Mouse (Mus musculus) embryonic facial prominence, embryonic 10.5 days (tissue): ENCODE results near the gene Fgf22. TPM values are rescaled to one million over a fixed set of nuclear protein-coding genes. Genes with fewer than 3 reads are reported as not detected.

Experiments used
- DNase-seq: peaks from one replicate; pipeline ENCODE4 v3.0.0-alpha.2; 2017; ENCODE audit warnings: low spot score
- H3K27ac ChIP-seq: fragments of 300-500 bp; sonication (generic); replicated peaks from 2 replicates; pipeline ENCODE4 v1.5.1; 2016; ENCODE audit warnings: mild to moderate bottlenecking
- H3K27me3 ChIP-seq: fragments of 300-500 bp; sonication (generic); replicated peaks from 2 replicates; pipeline ENCODE4 v1.6.1; 2016; ENCODE audit warnings: low read depth, mild to moderate bottlenecking; ENCODE audit not compliant: poor library complexity, severe bottlenecking
- H3K36me3 ChIP-seq: fragments of 300-500 bp; sonication (generic); replicated peaks from 2 replicates; pipeline ENCODE4 v1.6.1; 2016; ENCODE audit warnings: mild to moderate bottlenecking, moderate library complexity
- H3K4me1 ChIP-seq: fragments of 300-500 bp; sonication (generic); 2 replicates; pipeline ENCODE4 v1.6.1; 2016
- H3K4me3 ChIP-seq: fragments of 300-500 bp; sonication (generic); 2 replicates; pipeline ENCODE4 v1.5.1; 2016; ENCODE audit warnings: mild to moderate bottlenecking, moderate library complexity
- H3K9me3 ChIP-seq: fragments of 300-500 bp; sonication (generic); 2 replicates; pipeline ENCODE4 v1.6.1; 2016; ENCODE audit warnings: mild to moderate bottlenecking
- WGBS: fragments of 180-500 bp; shearing (Covaris S2); methylation state at CpG from one replicate; pipeline ENCODE4 v1.1.7; 2016; 5-methylcytosine and 5-hydroxymethylcytosine counted together
- polyA plus RNA-seq: library from polyadenylated mRNA; unstranded; fragments of >200 nt; fragmentation: Nextera tagmentation; extraction: Ambion mirVana; gene quantifications from 2 replicates; pipeline ENCODE4 v1.2.1, GENCODE M21; 2016

The Fgf22 gene
- polyA plus RNA-seq, 1 experiment from 2014 or later = 0.46 TPM

DNA sequence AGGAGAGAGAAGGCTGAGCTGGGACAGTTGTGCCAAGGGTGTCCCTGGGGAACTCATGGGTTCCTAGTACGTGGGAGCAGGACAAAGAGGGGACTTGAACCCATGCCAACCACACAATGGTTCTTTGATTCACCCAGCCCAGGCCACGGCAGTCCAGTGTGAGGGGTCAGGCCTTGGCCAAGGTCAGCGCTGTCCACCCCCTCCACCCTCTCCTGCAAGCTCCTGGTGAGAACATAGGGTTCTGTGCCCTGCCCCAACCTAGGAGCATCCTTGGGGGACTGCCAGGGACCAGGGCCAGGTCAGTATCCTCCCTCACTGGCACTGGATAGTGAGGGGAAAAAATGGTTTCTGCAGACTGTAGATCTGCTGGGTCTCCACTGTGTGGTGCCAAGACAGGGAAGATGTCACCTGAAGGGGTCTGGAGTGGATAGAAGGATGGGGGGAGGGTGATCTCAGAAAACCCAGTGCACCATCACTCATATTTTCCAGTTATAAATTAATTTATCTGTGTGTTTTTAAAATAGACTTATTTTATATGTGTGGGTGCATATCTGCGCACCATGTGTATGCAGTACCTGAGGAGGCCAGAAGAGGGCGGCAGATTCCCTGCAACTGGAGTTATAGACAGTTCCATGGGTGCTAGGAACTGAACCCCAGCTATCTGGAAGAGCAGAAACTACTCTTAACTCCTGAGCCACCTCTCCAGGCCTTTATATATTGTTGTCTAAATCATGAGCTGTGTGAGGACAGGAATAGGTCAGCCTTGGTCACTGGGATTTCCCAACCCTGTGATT is 19.8 kb downstream of the Fgf22 start:
- Histone ChIP-seq H3K27ac (no peak overlapping the region), H3K4me1 (peaks cover 30% of the 10 kb centered on the region), H3K36me3 (no peaks in the 10 kb centered on the region), H3K27me3 (peaks cover 48% of the 10 kb centered on the region), H3K4me3 (no peak overlapping the region), H3K9me3 (peaks cover 7% of the 10 kb centered on the region; the same call in 1 of the 2 replicates)
- DNase-seq = no peak
- WGBS = 72% methylated on average over 5 of the region's 5 CpGs

- Histone ChIP-seq H3K36me3 (no peaks in the 10 kb centered on the region), H3K4me3 (peak within 1 kb of the TSS; percentile 54), H3K4me1 (peaks cover 52% of the 10 kb centered on the region), H3K27ac (peak within 1 kb of the TSS; percentile 70), H3K27me3 (peaks cover 65% of the 10 kb centered on the region), H3K9me3 (peaks cover 7% of the 10 kb centered on the region; the same call in 1 of the 2 replicates)
- 1% methylated on average over 39 of the region's 39 CpGs for WGBS
- peak; percentile 68 for DNase-seq
Observed at GRCm38 (mm10) chr10:79777103-79777531, 22.2 kb downstream of the Fgf22 start, which contains the start of gene Fstl3. Fstl3 (plus strand) TSS chr10:79777272.

GRCm38 (mm10) chr10:79778006-79778405 is 23.1 kb downstream of the Fgf22 start:
- H3K27me3 ChIP-seq = peaks cover 74% of the 10 kb centered on the region
- H3K4me1 ChIP-seq = peaks cover 52% of the 10 kb centered on the region
- peak overlapping the region; percentile 54 for H3K4me3 ChIP-seq
- H3K36me3 ChIP-seq = no peaks in the 10 kb centered on the region
- H3K27ac ChIP-seq = peak overlapping the region; percentile 64; the same call in 1 of the 2 replicates
- H3K9me3 ChIP-seq = no peaks in the 10 kb centered on the region
- peak; percentile 56 for DNase-seq
- WGBS = 18% methylated on average over 15 of the region's 15 CpGs

- Histone ChIP-seq H3K27ac (no peak overlapping the region), H3K36me3 (no peaks in the 10 kb centered on the region), H3K4me1 (peaks cover 52% of the 10 kb centered on the region), H3K27me3 (peaks cover 85% of the 10 kb centered on the region), H3K9me3 (no peaks in the 10 kb centered on the region), H3K4me3 (no peak overlapping the region)
- 13% methylated on average over 2 of the region's 2 CpGs for WGBS
- DNase-seq = no peak
Observed at GRCm38 (mm10) chr10:79779193-79779592, 24.3 kb downstream of the Fgf22 start.

GRCm38 (mm10) chr10:79779784-79780663 is 25.1 kb downstream of the Fgf22 start:
- peak; percentile 99 for DNase-seq
- Histone ChIP-seq H3K27ac (peak overlapping the region; percentile 52; the same call in 1 of the 2 replicates), H3K27me3 (peaks cover 89% of the 10 kb centered on the region), H3K4me1 (peaks cover 52% of the 10 kb centered on the region), H3K9me3 (no peaks in the 10 kb centered on the region), H3K4me3 (peak overlapping the region; percentile 58), H3K36me3 (no peaks in the 10 kb centered on the region)
- WGBS = 2% methylated on average over 55 of the region's 55 CpGs

DNA sequence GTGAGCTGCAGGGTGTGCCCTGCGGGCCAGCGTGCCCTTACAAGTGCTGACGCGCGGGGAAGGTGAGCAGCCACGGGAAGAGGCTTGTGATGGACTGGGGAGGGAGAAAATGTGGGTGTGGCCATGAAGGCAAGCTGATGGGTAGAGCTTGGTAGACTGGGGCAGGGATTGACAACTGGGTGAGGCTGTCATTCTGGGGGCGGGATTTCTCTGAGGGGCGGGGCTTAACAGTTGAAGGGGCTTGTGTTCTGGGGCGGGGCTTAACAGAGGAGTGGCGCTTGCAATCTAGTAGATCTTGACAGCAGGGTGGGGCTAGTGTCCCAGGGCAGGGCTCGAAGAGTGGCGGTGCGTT is 25.8 kb downstream of the Fgf22 start:
- H3K4me1 ChIP-seq = peaks cover 52% of the 10 kb centered on the region
- WGBS = under 1% methylated on average over 13 of the region's 13 CpGs
- peaks cover 92% of the 10 kb centered on the region for H3K27me3 ChIP-seq
- H3K36me3 ChIP-seq = no peaks in the 10 kb centered on the region
- H3K27ac ChIP-seq = peak overlapping the region; percentile 52; the same call in 1 of the 2 replicates
- peak; percentile 79 for DNase-seq
- H3K4me3 ChIP-seq = peak overlapping the region; percentile 58
- no peaks in the 10 kb centered on the region for H3K9me3 ChIP-seq

DNA sequence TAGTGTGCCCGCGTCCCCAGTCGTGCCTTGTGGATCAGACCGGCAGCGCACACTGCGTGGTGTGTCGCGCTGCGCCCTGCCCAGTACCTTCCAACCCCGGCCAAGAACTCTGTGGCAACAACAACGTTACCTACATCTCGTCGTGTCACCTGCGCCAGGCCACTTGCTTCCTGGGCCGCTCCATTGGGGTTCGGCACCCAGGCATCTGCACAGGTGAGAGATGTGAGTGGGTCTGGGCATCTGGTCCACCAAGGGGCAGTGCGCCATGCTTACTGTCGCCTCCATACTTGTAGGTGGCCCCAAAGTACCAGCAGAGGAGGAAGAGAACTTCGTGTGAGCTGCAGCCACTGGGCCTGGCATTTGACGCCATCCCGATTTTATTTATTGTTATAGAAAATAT is 26.3 kb downstream of the Fgf22 start:
- peak overlapping the region; percentile 58 for H3K4me3 ChIP-seq
- peaks cover 90% of the 10 kb centered on the region for H3K27me3 ChIP-seq
- peaks cover 52% of the 10 kb centered on the region for H3K4me1 ChIP-seq
- DNase-seq = no peak
- 30% methylated on average over 21 of the region's 21 CpGs for WGBS
- H3K27ac ChIP-seq = no peak overlapping the region
- H3K36me3 ChIP-seq = no peaks in the 10 kb centered on the region
- H3K9me3 ChIP-seq = no peaks in the 10 kb centered on the region

DNA sequence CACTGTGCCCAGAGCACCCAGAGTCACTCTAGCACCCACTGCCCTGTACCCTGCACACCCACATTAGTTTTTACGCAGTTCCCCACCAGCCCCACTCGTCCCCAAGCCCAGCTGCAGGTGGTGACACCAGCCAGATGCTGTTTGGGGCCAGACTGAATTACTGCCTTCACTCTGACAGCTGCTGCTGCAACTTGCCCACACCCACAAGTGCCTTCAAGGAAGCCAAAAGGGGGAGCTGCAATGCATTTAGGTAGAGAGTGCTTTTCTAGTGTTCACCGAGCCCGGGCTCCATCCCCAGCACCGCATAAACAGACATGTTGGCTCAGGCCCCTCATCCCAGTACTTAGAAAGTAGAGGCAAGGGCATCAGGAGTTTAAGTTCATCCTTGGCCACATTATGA is 27.1 kb downstream of the Fgf22 start:
- no peak for DNase-seq
- Histone ChIP-seq H3K4me1 (peaks cover 50% of the 10 kb centered on the region), H3K4me3 (0 out of 2 replicates have a peak overlapping the region, but pooled peaks have one; percentile 3), H3K9me3 (no peaks in the 10 kb centered on the region), H3K36me3 (no peaks in the 10 kb centered on the region), H3K27ac (no peak overlapping the region), H3K27me3 (peaks cover 82% of the 10 kb centered on the region)
- 52% methylated on average over 5 of the region's 5 CpGs for WGBS

- no peaks in the 10 kb centered on the region for H3K36me3 ChIP-seq
- 66% methylated on average over 7 of the region's 7 CpGs for WGBS
- no peak for DNase-seq
- peaks cover 39% of the 10 kb centered on the region for H3K4me1 ChIP-seq
- peaks cover 71% of the 10 kb centered on the region for H3K27me3 ChIP-seq
- no peaks in the 10 kb centered on the region for H3K9me3 ChIP-seq
- no peak overlapping the region for H3K4me3 ChIP-seq
- H3K27ac ChIP-seq = no peak overlapping the region
Observed at GRCm38 (mm10) chr10:79783050-79783449, 28.2 kb downstream of the Fgf22 start.

DNA sequence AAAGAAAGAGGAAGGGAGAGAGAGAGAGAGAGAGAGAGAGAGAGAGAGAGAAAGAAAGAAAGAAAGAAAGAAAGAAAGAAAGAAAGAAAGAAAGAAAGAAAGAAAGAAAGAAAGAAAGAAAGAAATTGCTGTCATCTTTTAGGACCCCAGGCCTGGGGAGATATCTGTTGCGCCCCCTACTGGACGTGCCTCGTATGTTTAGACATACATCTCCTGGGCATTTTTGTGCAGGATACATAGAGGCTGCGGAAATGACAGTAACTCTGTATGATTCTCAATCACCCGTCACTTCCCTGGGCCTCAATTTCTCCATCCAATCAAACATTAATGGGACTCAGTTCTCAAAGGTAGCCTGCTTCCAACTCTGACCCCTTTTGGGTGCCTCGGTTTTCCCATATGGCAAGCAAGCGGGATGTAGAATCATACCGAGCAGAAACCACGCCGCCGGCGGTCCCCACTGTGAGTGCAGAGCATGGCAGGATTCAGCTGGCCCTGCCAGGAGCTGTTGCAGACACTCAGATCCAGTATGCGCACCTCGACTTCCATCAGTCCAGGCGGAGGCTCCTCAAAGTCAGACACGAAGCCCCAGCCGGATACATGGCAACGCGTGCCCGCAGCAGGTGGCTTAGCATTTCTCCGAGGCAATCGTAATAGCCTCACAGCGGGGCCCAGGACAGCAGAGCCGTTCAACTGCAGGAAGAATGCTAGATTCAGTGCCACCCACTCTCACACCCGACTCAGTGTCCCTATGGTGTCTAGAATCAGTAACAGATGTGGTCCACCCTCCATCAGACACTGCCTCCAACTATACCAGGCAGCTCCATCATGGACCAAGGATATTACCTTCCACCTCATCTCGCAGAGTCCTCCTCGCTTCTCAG is 29.3 kb downstream of the Fgf22 start:
- 39% methylated on average over 27 of the region's 27 CpGs for WGBS
- H3K27me3 ChIP-seq = peaks cover 60% of the 10 kb centered on the region

DNA sequence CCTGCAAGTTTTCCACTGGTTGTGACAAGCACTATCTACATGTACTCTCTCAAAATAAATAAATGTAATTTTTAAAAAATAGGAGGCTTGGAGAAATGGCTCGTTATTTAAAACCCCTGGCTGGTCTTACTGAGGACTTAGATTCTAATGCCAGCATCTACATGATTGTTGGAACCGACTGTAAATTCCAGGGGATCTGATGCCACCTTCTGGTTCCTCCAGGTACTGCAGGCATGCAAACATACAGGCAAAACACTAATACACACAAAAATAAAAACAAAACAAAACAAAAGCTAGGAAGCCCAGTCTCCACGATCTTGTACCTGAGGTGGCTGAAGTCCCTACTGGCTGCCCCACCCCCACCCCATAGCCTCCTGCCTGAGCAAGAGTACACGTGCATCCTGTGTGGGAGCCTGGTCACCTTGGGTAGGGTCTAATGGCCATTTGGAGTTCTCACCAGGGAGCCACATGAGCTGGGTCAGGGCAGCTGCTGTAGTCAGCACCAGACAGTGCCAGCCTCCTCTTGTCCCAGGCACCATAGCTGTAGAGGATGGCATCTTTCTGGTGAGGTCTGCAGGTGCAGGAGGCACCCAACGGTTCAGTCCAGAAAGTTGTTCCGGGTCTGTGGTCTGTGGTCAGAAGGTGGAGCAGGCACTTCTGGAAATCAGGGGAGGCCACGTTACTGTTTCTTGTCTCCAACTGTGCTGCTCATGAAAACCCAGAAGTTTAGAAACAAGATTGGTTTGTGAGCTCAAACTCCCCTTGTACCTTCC is 33.7 kb downstream of the Fgf22 start:
- H3K27ac ChIP-seq = no peak overlapping the region
- H3K9me3 ChIP-seq = no peaks in the 10 kb centered on the region
- no peak overlapping the region for H3K4me3 ChIP-seq
- WGBS = 39% methylated on average over 7 of the region's 7 CpGs
- H3K36me3 ChIP-seq = no peaks in the 10 kb centered on the region
- peaks cover 14% of the 10 kb centered on the region for H3K4me1 ChIP-seq
- peaks cover 17% of the 10 kb centered on the region for H3K27me3 ChIP-seq
- DNase-seq = peak; percentile 79

More for the DNA sequence above, 29.3 kb downstream of the Fgf22 start:
- H3K9me3 ChIP-seq = no peaks in the 10 kb centered on the region
- no peaks in the 10 kb centered on the region for H3K36me3 ChIP-seq
- no peak overlapping the region for H3K27ac ChIP-seq
- H3K4me3 ChIP-seq = no peak overlapping the region
- peak; percentile 70 for DNase-seq
- peaks cover 28% of the 10 kb centered on the region for H3K4me1 ChIP-seq
